Mouse (Mus musculus) midbrain, embryonic 10.5 days (tissue): ENCODE data around the gene Sgf29. TPM values are rescaled to one million over a fixed set of nuclear protein-coding genes. Genes with fewer than 3 reads are reported as not detected.

Source experiments
- DNase-seq: peaks from one replicate; pipeline ENCODE4 v3.0.0-alpha.2; 2017; ENCODE audit warnings: low spot score
- H3K27ac ChIP-seq: fragments of 300-500 bp; sonication (generic); replicated peaks from 2 replicates; pipeline ENCODE4 v1.5.1; 2016; ENCODE audit warnings: mild to moderate bottlenecking
- H3K27me3 ChIP-seq: fragments of 300-500 bp; sonication (generic); 2 replicates; pipeline ENCODE4 v1.6.1; 2016; ENCODE audit warnings: low read depth, mild to moderate bottlenecking; ENCODE audit not compliant: poor library complexity, severe bottlenecking
- H3K36me3 ChIP-seq: fragments of 300-500 bp; sonication (generic); 2 replicates; pipeline ENCODE4 v1.6.1; 2016; ENCODE audit warnings: mild to moderate bottlenecking, moderate library complexity
- H3K4me1 ChIP-seq: fragments of 300-500 bp; sonication (generic); 2 replicates; pipeline ENCODE4 v1.6.1; 2016
- H3K4me3 ChIP-seq: fragments of 300-500 bp; sonication (generic); 2 replicates; pipeline ENCODE4 v1.5.1; 2016; ENCODE audit warnings: mild to moderate bottlenecking, moderate library complexity
- H3K9me3 ChIP-seq: fragments of 300-500 bp; sonication (generic); replicated peaks from 2 replicates; pipeline ENCODE4 v1.6.1; 2016; ENCODE audit warnings: mild to moderate bottlenecking
- whole genome bisulfite sequencing: fragments of 180-500 bp; shearing (Covaris S2); methylation state at CpG from one replicate; pipeline ENCODE4 v1.1.7; 2016; 5-methylcytosine and 5-hydroxymethylcytosine counted together
- polyA plus RNA-seq: library from polyadenylated mRNA; unstranded; fragments of >200 nt; fragmentation: Nextera tagmentation; extraction: Ambion mirVana; gene quantifications from 2 replicates; pipeline ENCODE4 v1.2.1, GENCODE M21; 2016

Sgf29 gene
- polyA plus RNA-seq, 1 experiment from 2014 or later, result 61.9 TPM

DNA sequence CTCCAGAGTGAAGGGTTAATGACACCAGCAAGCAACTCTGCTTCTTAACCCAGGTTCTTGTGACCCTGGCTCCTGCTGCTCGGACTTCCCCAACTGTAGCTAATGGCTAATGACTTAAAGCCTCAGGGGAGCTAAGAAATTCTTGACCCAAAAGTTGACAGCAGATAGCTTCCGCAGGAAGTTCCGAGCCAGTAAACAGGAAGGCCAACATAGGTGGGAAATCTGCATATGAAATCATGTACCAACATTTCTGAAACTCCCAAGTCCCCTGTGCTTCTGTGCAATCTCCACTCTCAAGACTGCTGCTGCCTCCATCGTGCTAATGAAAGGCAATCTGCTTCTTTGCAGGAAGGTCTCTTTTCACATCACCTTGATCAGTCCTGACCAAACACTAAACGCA lies 3.4 kb upstream of the Sgf29 start:
- Histone ChIP-seq H3K4me1 (peaks cover 12% of the 10 kb centered on the region), H3K27ac (no peak overlapping the region), H3K4me3 (no peak overlapping the region), H3K36me3 (no peaks in the 10 kb centered on the region), H3K27me3 (no peaks in the 10 kb centered on the region), H3K9me3 (no peaks in the 10 kb centered on the region)
- WGBS, result 72% methylated on average over 5 of the region's 5 CpGs
- no peak for DNase-seq

GRCm38 (mm10) chr7:126648486-126648885 lies 623 bp upstream of the Sgf29 start:
- H3K36me3 ChIP-seq, result no peaks in the 10 kb centered on the region
- H3K4me3 ChIP-seq, result peak overlapping the region; percentile 73
- H3K9me3 ChIP-seq, result no peaks in the 10 kb centered on the region
- H3K27ac ChIP-seq, result no peak overlapping the region
- H3K4me1 ChIP-seq, result peaks cover 12% of the 10 kb centered on the region
- H3K27me3 ChIP-seq, result no peaks in the 10 kb centered on the region
- WGBS, result 78% methylated on average over 4 of the region's 4 CpGs
- no peak for DNase-seq

DNA sequence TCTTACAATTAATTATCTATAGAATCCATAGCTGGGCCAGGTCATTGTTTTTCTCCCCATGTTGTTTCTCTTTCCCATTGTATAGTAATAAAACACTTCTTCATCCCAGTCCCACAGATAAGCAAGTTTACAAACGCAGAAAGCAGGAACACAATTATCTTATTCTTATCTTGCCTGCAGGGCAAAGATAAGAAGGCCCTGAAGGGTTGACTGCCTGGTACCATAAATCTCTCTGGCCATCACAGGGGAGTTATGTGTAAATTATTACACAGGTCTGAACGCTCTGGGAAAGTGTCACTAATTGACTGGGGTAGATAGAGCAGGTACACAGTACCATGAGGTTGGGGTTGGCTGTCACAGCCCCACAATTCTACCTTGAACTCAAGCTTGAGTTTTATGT lies 1.7 kb downstream of the Sgf29 start:
- Histone ChIP-seq H3K4me1 (peaks cover 12% of the 10 kb centered on the region), H3K4me3 (no peak overlapping the region), H3K27me3 (no peaks in the 10 kb centered on the region), H3K36me3 (no peaks in the 10 kb centered on the region), H3K27ac (no peak overlapping the region), H3K9me3 (no peaks in the 10 kb centered on the region)
- DNase-seq, result no peak
- 90% methylated on average over 2 of the region's 2 CpGs for WGBS

DNA sequence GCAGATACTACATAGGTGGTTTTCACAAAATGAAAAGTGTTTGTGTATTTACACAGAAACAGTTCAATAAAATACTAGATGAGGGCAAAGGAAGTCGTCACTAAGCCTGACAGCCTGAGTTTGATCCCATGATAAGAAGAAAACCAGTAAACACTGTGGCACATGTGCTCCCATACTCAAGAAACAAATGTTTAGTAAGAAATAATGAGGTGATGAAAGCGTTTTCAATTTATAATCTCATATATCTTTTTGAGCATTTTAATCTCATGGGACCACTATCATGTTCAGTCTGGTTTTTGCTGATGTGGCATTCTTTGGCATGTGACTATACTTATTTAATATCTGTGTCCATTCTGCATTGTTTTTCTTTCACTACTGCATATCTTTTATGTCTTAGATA lies 4.9 kb downstream of the Sgf29 start:
- Histone ChIP-seq H3K27ac (no peak overlapping the region), H3K4me1 (peaks cover 9% of the 10 kb centered on the region), H3K27me3 (no peaks in the 10 kb centered on the region), H3K4me3 (no peak overlapping the region), H3K36me3 (no peaks in the 10 kb centered on the region), H3K9me3 (no peaks in the 10 kb centered on the region)
- WGBS, result 89% methylated on average over 2 of the region's 2 CpGs
- no peak for DNase-seq

DNA sequence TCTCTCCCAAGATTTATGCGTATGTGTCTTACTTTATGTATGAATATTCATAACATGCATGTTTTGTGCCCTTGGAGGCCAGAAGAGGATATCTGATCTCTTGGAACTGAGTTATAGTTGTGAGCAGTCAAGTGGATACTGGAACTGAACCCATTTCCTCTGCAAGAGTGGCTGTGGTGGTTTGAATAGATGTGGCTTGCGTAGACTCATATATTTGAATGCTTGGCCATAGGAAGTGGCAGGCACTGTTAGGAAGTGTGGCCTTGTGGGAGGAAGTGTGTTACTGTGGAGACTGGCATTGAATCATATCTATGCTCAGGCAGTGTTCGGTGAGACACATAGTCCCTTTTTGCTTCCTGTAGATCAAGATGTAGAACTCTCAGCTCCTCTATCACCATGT lies 6.6 kb downstream of the Sgf29 start:
- Histone ChIP-seq H3K27ac (no peak overlapping the region), H3K4me1 (no peaks in the 10 kb centered on the region), H3K27me3 (no peaks in the 10 kb centered on the region), H3K36me3 (no peaks in the 10 kb centered on the region), H3K4me3 (no peak overlapping the region), H3K9me3 (no peaks in the 10 kb centered on the region)
- no peak for DNase-seq
- WGBS, result 90% methylated on average over 3 of the region's 3 CpGs

DNA sequence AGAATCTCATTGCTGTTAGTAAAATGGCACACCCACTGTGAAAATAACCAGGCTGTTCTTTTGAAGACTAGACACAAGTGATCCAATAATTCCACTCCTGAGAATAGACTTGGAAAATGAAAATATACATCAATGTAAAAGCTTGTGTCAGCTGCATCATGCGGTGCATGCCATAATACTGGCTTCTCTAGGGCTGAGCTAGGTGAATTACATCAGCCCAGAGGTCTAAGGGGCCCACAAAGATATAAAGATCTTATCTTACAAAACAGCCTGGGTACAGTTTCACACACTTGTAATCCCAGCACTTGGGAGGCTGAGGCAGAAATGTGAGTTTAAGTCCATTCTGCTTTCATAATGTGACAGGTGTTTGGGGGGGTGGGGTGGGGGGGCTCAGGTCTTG lies 8.4 kb downstream of the Sgf29 start:
- no peak overlapping the region for H3K27ac ChIP-seq
- H3K9me3 ChIP-seq, result no peaks in the 10 kb centered on the region
- 93% methylated on average over 1 of the region's 1 CpGs for WGBS
- H3K36me3 ChIP-seq, result peaks cover 13% of the 10 kb centered on the region
- H3K4me1 ChIP-seq, result no peaks in the 10 kb centered on the region
- H3K4me3 ChIP-seq, result no peak overlapping the region
- no peak for DNase-seq
- H3K27me3 ChIP-seq, result no peaks in the 10 kb centered on the region

DNA sequence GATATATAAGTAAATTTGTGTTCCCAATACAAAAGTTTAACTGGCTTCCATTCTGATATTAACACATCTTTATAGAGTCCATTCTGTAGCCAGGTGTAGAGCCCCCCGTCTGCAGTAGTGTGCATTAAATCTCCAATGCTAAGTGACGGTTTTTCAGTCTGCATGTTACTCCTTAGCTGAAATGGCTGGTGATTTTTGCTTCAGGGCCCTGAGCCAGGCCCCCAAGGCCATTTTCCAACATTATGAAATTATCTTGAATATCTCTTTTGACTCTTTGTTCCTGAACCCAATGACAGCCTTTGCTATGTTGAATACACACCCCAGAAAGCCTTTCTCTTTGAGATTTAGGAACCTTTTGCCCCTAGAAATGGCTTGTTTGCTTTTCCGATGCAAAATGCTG lies 10.7 kb downstream of the Sgf29 start:
- 91% methylated on average over 3 of the region's 3 CpGs for WGBS

GRCm38 (mm10) chr7:126663646-126664045 lies 14.5 kb downstream of the Sgf29 start:
- Histone ChIP-seq H3K4me3 (no peak overlapping the region), H3K27ac (no peak overlapping the region), H3K9me3 (no peaks in the 10 kb centered on the region), H3K36me3 (peaks cover 72% of the 10 kb centered on the region), H3K4me1 (no peaks in the 10 kb centered on the region), H3K27me3 (no peaks in the 10 kb centered on the region)
- DNase-seq, result no peak
- 83% methylated on average over 8 of the region's 8 CpGs for WGBS

More for the DNA sequence above, 10.7 kb downstream of the Sgf29 start:
- H3K9me3 ChIP-seq, result no peaks in the 10 kb centered on the region
- H3K4me3 ChIP-seq, result no peak overlapping the region
- no peak for DNase-seq
- no peak overlapping the region for H3K27ac ChIP-seq
- no peaks in the 10 kb centered on the region for H3K27me3 ChIP-seq
- peaks cover 35% of the 10 kb centered on the region for H3K36me3 ChIP-seq
- no peaks in the 10 kb centered on the region for H3K4me1 ChIP-seq

GRCm38 (mm10) chr7:126665269-126665668 lies 16.2 kb downstream of the Sgf29 start:
- Histone ChIP-seq H3K4me3 (no peak overlapping the region), H3K27ac (no peak overlapping the region), H3K36me3 (peaks cover 79% of the 10 kb centered on the region), H3K27me3 (no peaks in the 10 kb centered on the region), H3K4me1 (no peaks in the 10 kb centered on the region), H3K9me3 (no peaks in the 10 kb centered on the region)
- no peak for DNase-seq
- 94% methylated on average over 3 of the region's 3 CpGs for WGBS

DNA sequence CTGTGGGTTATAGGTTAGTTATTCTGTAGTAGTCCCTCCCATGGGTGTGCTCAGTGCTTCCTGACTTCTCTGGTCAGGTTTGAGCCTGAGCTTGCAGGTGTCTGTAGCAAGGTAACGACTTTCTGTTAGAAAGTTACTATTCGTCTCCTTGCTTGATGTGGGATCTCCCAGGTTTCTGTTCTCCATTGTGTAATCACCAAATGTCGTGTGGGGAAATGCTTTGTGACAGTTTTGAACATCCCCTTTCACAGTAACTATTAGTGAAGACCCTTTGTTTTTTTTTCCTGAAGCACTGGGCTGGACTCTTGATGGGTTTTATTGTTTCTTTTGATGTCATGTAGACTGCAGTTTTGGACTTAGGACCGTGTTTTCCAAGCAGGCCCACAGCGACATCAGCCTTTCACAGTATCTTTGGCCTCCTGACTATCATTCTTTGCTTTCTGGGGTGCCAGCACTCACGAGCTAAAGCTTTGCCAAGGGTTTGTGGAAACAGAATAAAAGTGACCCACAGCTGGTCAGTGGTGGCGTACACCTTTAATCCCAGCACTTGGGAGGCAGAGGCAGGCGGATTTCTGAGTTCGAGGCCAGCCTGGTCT lies 18.5 kb downstream of the Sgf29 start:
- H3K4me3 ChIP-seq, result no peak overlapping the region
- no peaks in the 10 kb centered on the region for H3K4me1 ChIP-seq
- no peaks in the 10 kb centered on the region for H3K27me3 ChIP-seq
- DNase-seq, result no peak
- H3K27ac ChIP-seq, result no peak overlapping the region
- WGBS, result 93% methylated on average over 9 of the region's 9 CpGs
- peaks cover 89% of the 10 kb centered on the region for H3K36me3 ChIP-seq
- no peaks in the 10 kb centered on the region for H3K9me3 ChIP-seq

GRCm38 (mm10) chr7:126668452-126668851 lies 19.3 kb downstream of the Sgf29 start:
- Histone ChIP-seq H3K27me3 (no peaks in the 10 kb centered on the region), H3K36me3 (peaks cover 89% of the 10 kb centered on the region)
- 87% methylated on average over 5 of the region's 5 CpGs for WGBS

GRCm38 (mm10) chr7:126670152-126670551 lies 21.0 kb downstream of the Sgf29 start:
- DNase-seq, result no peak
- H3K4me3 ChIP-seq, result no peak overlapping the region
- 90% methylated on average over 3 of the region's 3 CpGs for WGBS
- H3K27ac ChIP-seq, result no peak overlapping the region
- H3K27me3 ChIP-seq, result no peaks in the 10 kb centered on the region
- H3K9me3 ChIP-seq, result no peaks in the 10 kb centered on the region
- H3K36me3 ChIP-seq, result peaks cover 84% of the 10 kb centered on the region
- no peaks in the 10 kb centered on the region for H3K4me1 ChIP-seq

More at GRCm38 (mm10) chr7:126668452-126668851, 19.3 kb downstream of the Sgf29 start:
- no peak for DNase-seq
- H3K4me1 ChIP-seq, result no peaks in the 10 kb centered on the region
- no peaks in the 10 kb centered on the region for H3K9me3 ChIP-seq
- H3K27ac ChIP-seq, result no peak overlapping the region
- H3K4me3 ChIP-seq, result no peak overlapping the region

- H3K4me3 ChIP-seq, result no peak overlapping the region
- H3K9me3 ChIP-seq, result no peaks in the 10 kb centered on the region
- no peaks in the 10 kb centered on the region for H3K27me3 ChIP-seq
- H3K36me3 ChIP-seq, result peaks cover 76% of the 10 kb centered on the region
- no peaks in the 10 kb centered on the region for H3K4me1 ChIP-seq
- 96% methylated on average over 9 of the region's 9 CpGs for WGBS
- H3K27ac ChIP-seq, result no peak overlapping the region
- no peak for DNase-seq
Observed at GRCm38 (mm10) chr7:126672111-126672510, 23.0 kb downstream of the Sgf29 start.

DNA sequence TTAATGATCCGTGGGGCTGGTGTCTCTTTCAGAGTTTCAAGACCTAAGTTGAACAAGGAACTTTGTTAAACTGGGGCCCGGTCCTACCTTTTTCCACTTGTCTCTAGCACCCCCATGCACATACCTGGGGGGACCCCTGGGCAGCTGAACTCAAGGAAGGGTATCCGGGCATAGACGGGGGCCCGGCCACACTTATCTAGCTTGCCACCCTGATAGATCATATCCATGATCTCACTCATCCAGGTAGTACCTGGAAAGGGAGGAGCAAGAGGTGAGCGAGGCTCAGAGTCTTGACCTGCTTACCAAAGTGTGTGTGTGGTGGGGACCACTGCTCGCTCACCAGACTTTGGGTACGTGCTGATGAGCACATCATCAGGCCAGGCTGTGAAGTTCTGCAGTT lies 26.0 kb downstream of the Sgf29 start:
- Histone ChIP-seq H3K4me3 (no peak overlapping the region), H3K9me3 (no peaks in the 10 kb centered on the region), H3K36me3 (peaks cover 60% of the 10 kb centered on the region), H3K4me1 (no peaks in the 10 kb centered on the region), H3K27me3 (no peaks in the 10 kb centered on the region), H3K27ac (no peak overlapping the region)
- DNase-seq, result no peak
- 96% methylated on average over 8 of the region's 8 CpGs for WGBS
